Mouse (Mus musculus) urinary bladder, postnatal 4 days (tissue): ENCODE data around the gene Cyp4f16.
"Not testable (repeated sequence)": the region's sequence is repeated elsewhere in the genome, so short reads cannot be mapped to it uniquely, and the experiment has no call there.

Experiments
- DNase-seq, 2 experiments: peaks; one replicate each; pipeline ENCODE4 v3.0.0; 2021 to 2022; ENCODE audit warnings: low spot score in 2 of 2

The Cyp4f16 gene

GRCm38 (mm10) chr17:32536051-32536866, at the start of gene Cyp4f16:
Cyp4f16 (plus strand) TSS chr17:32536558.
- DNase-seq, result peak; percentile 82 to 95

DNA sequence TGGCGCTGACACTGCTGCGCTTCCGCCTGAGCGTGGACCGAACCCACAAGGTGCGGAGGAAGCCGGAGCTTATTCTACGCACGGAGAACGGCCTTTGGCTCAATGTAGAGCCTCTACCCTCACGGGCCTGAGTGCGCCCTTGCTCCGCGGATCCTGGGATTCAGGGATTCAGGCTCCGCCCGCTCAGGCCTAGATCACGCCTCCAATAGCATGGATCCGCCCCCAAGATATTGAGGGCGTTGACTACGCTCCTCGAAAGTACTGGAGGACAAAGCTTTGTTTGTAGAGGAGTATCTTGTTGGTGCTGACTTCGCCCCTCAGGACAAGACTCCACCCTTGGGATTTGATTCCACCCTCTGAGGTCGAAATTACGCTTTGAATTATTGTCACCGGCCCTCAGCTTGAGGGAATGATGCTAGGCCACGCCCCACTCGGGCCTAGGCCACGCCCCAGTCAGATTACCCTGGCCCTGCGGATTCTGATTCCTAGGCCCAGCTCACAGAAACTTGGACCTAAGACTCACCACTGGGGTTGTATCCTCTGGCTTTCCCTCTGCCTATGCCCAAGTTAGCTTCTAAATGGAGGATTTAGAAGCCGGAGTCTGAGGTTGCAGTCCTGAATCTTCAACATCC, 43.9 kb upstream of the Cyp4f16 start:
- no peak for DNase-seq

DNA sequence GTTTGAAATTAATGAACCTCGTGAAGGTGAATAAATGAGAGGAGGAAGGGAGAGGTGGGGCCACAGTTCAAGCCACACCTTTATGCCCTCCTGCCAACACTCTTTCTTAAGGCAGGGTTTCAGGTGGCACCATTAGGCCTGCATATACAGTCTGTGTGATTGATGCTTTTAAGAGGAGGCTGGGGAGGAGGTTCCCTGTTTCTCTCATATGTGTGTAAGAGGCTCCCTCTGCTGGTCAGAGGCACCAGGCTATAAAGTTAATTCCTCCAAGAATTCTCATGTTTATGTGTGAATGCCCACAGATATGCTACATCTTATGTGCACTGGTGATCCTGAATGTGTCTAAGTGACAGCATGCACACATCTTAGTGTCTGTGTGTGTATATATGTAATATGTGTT, 41.8 kb upstream of the Cyp4f16 start:
- peak; percentile 44 to 66 for DNase-seq

- DNase-seq, result not testable (repeated sequence)
These were observed 35.8 kb upstream of the Cyp4f16 start for GRCm38 (mm10) chr17:32500511-32500910.

GRCm38 (mm10) chr17:32501051-32501450, 35.3 kb upstream of the Cyp4f16 start:
- no peak for DNase-seq

DNA sequence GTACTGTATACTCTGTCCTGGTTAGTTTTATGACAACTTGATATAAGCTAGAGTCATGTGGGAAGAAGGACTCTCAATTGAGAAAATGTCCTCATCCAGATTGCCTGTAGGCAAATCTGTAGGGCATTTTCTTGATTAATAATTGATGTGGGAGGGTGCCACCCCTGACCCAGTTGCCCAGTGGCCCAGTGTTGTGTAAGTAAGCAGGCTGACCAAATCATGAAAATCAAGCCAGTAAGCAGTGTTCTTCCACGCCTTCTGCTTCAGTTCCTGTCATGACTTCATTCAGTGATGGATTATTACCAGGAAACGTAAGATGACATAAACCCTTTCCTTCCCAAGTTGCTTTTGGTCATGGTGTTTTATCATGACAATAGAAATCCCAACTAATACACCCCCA, 33.2 kb upstream of the Cyp4f16 start:
- DNase-seq, result no peak

- DNase-seq, result peak in 1 of 2 experiments; percentile 27
These were observed 30.3 kb upstream of the Cyp4f16 start, which contains the start of gene Cyp4f17 for GRCm38 (mm10) chr17:32505851-32506728. Cyp4f17 (plus strand) TSS chr17:32506050.

DNA sequence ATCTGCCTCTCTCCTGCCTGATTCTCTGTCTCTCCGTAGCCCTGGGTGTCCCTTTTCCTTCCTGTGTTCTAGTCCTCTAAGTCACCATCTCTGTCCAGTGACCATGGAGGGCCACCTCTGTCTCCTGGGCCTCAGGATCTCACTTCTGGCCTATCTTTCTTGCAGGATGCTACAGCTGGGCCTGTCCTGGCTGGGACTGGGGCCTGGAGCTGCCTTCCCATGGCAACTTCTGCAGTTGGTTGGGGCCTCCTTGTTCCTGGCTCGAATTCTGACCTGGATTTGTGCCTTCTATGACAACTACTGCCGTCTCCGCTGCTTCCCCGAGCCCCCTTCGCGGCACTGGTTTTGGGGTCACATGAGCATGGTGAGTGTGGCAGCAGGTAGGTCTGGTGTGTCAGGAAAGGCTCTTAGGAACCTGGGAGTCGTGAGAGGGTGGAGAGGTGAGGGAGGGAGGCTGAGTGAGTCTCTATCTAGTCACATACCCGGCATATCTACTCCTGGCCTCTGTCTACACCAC, 29.6 kb upstream of the Cyp4f16 start:
- peak in 1 of 2 experiments; percentile 21 for DNase-seq

GRCm38 (mm10) chr17:32516126-32516525, 20.2 kb upstream of the Cyp4f16 start:
- DNase-seq, result no peak

- no peak for DNase-seq
These were observed 14.4 kb upstream of the Cyp4f16 start for GRCm38 (mm10) chr17:32521981-32522380.

DNA sequence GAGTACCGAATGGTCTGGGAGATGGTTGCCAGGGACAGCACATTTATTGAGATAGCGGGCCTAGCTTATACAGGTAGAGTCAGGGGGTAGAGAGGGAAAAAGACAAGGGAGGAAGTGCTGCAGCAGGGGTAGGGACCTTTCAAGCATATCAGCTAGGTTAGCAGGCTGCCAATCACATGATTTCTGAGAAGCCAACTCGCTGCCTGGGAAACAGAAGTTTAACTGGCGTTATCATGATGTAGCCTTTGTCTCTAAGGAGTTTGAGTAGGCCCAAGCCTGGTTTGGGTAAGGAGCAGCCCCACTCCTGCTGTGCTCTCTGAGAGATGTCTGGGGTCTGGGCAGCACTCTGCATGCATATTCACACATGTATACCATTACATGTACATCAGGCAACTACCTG, 14.0 kb upstream of the Cyp4f16 start:
- DNase-seq, result no peak

DNA sequence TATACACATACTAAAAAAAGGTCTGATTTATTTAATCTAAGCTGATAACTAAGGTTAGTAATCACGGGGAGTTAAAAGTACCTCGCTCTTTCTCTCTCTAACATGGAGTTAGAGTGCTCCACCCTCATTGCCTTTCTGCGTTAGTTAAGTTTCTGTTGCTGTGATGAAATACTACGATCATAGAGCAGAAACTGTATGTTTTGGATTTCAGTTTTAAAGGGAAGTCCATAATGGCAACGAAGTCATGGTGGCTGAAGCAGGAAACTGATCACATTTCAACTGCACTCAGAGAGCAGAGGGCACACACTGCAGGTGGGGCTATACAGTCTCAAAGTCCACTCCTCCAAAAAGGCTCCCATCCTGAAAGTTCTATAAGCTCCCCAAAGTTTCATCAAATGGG, 13.5 kb upstream of the Cyp4f16 start:
- DNase-seq, result no peak

DNA sequence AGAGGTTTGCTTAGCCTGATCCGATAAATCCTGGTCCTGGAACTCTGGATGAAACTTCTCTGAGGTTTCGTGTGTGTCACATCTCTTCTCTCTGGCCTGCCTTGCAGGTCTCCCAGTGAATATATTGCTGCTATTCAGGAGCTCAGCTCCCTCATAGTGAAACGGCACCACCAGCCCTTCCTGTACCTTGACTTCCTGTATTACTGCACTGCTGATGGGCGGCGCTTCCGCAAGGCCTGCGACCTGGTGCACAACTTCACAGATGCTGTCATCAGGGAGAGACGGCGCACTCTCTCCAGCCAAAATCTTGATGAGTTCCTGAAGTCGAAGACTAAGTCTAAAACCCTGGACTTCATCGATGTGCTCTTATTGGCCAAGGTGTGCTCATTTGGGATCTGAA, 12.5 kb upstream of the Cyp4f16 start:
- DNase-seq, result no peak

GRCm38 (mm10) chr17:32526341-32526740, 10.0 kb upstream of the Cyp4f16 start:
- not testable (repeated sequence) for DNase-seq

GRCm38 (mm10) chr17:32527748-32528147, 8.6 kb upstream of the Cyp4f16 start:
- DNase-seq, result no peak

- peak; percentile 77 to 82 for DNase-seq
These were observed 7.7 kb upstream of the Cyp4f16 start for GRCm38 (mm10) chr17:32528408-32529337.

DNA sequence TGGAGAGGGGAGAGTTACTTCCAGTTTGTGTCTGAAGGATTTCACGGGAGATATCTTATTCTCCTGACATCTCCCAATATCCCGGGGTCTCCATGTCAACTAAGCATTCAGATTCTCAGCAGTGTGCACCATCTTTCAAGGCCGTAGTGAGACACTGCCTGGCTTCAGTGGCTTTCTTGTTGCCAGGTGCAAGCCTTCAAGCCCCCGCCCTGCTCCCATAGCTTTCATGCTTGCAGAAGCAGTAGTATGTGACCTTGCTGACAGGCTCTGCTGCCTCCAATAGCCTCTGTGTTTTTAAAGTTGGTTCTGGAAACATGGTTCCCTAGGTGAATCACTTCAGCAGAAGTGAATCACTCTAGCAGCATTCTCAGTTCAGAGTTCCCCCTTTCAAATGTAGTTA, 4.0 kb upstream of the Cyp4f16 start:
- not testable (repeated sequence) for DNase-seq

DNA sequence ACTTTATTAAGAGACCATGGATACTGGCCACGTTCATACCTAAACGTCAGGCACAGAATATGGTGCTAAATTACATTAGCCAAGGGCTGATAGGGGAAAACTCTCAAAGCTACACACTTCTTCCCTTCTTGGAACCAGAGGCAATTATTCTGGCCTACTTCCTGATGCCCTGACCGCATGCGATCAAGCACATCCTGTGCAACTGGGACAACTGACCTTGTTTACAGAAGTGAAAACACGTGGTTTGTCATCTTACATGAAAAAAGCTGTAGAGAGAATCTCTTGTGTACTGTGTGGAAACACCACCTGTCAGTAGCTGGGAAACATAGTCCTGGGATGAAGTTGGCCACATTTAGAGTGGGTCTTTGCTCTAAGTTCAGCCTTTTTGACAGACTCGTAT, 2.3 kb upstream of the Cyp4f16 start:
- no peak for DNase-seq

GRCm38 (mm10) chr17:32536867-32537250, 501 bp downstream of the Cyp4f16 start:
- no peak for DNase-seq

- DNase-seq, result not testable (repeated sequence)
These were observed 8.4 kb downstream of the Cyp4f16 start for GRCm38 (mm10) chr17:32544792-32545191.

GRCm38 (mm10) chr17:32550377-32550776, 14.0 kb downstream of the Cyp4f16 start:
- DNase-seq, result not testable (repeated sequence)
